Mouse (Mus musculus): ENCODE measurements around the gene Sqor.
A peak's percentile ranks its signal among the peaks of the same experiment; 100 is the strongest.

Sqor gene

DNA sequence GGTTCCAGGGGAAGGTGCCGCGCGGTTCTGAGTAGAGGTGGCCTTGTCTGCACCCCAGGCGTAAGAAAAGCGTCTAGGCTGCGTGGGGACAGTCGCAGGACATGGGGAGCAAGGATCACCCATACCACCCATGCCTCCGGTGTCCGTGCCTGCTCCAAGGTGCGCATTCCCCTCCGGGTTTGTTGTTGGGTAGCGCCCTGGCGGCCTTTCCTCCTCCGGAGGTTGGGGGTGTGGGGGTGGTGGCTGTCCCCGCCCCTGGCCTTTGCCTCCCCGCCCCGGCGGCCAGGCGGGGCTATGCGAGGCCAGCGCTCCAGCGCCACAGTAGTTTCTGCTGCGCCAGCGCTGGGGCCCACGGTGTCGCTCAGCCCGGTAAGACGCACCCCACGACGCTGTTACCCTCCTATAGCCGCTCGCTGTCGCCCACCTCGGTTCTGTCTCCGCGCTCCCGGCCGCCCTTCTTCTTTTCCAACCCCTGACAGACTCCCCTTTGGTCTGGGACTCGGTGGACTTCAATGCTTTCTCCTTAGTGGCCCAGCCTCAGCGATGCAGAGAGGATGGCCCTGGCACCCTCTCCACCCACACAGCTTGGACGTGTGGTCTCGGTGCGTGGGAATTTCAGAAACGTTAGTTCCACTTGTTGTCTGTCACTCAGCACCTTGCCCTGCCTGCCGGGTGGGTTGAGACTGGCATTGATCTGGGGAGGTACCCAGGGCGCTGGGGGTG, at the start of gene Sqor:
Gene Sqor, plus strand, starts transcription at position 167 of the 723 bp plus-strand sequence.
- peak; percentile 78 for DNase-seq (ENCODE audit: low read depth)

DNA sequence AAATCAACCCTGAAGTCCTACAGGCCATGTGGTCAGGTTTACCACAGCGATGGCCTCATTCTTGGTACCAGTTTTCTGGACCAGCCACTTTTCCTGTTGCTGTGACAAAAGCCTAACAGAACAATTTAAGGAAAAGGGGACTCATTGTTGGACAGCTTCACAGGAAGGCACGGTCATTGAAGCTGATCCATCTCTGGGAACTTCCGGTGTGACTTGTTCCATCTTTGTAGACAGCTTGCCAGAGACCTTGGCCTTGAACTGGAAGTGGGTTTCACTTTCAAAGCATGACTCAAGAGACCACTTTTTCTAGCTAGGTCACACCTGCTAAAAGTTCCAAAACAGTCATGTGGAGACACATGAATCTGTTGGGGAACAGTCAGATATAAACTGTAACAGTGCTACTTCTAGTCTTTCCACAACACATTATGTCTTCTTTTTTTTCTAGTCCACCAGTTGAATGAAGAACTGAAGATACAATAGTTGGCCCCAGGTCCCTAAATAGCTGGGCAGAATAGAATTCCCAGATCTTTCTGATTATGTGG, 48.7 kb upstream of the Sqor start:
- DNase-seq (ENCODE audit: low read depth), result no peak

DNA sequence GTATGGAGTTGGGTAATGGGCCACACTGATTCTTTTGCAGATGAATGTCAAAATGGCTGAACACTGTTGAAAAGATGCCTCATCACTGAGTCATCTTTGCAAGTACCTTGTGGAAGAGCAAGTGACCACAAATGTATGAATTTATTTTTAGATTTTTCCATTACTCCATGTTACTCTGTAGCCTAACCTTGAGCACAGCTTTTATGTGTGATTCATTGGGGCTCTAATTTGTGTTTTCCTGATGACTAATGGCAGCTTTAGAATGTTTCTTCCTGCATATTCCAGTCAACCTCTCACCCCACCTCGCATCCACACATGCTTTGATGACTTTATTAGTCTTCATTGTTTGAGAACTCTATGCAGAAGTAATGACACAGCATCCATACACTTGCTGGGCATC, 45.8 kb upstream of the Sqor start:
- no peak for DNase-seq (ENCODE audit: low read depth)

DNA sequence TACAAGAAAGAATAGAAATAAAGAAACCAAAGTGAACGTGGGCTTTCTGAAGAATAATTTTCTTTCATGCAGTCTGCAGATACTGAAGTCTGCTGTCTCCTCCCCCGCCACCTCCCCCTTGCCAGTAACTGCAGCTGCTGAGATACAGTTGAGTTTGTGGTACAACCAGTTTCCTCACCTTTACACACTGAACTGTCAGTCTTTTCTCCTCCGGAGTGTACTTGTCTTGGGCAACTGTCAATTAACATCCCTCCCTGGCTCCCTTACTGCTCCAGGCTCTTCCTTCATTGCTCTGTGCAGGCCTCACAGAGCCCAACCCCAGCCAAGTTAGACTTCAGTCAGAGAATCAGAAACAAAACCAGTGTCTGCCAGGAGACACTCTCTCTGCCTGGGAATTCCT, 44.5 kb upstream of the Sqor start:
- DNase-seq (ENCODE audit: low read depth), result no peak

DNA sequence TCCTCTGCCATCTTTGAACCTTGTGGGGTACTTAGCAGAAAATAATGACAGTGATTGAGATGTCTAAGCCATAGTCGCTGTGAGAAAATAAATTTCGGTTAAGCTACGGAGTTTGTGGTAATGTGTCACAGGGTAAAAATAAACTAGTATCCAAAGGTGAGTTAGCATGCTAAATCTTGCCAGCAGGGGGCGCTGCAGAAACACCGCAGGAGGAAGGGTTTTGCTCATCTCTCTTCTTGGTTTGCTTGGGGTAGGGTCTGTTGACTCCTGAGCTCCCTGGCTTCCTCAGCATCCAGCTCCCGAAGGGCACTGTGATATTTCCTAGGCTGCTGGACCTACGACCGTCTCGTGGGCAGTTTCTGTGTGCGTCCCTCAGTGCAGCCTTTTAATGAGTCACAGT, 39.4 kb upstream of the Sqor start:
- DNase-seq (ENCODE audit: low read depth), result peak; percentile 73

DNA sequence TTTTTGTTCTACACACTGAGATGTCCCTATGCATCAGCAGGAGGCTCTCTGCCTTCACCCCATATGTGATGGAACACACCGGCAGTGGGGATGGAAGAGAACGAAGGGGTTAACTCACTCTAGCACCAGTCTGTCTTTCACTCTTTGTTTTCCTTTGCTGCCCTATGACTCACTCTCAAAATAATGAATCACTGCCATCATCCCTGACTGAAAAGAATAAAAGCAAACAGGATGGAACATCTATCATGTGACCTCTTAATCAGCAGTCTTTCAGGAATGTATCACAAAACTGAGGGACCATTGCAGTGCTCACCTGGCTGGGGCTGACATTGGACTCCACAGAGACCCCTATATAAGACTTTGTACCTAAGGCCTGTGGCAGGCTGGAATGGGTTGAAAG, 33.6 kb upstream of the Sqor start:
- no peak for DNase-seq (ENCODE audit: low read depth)

DNA sequence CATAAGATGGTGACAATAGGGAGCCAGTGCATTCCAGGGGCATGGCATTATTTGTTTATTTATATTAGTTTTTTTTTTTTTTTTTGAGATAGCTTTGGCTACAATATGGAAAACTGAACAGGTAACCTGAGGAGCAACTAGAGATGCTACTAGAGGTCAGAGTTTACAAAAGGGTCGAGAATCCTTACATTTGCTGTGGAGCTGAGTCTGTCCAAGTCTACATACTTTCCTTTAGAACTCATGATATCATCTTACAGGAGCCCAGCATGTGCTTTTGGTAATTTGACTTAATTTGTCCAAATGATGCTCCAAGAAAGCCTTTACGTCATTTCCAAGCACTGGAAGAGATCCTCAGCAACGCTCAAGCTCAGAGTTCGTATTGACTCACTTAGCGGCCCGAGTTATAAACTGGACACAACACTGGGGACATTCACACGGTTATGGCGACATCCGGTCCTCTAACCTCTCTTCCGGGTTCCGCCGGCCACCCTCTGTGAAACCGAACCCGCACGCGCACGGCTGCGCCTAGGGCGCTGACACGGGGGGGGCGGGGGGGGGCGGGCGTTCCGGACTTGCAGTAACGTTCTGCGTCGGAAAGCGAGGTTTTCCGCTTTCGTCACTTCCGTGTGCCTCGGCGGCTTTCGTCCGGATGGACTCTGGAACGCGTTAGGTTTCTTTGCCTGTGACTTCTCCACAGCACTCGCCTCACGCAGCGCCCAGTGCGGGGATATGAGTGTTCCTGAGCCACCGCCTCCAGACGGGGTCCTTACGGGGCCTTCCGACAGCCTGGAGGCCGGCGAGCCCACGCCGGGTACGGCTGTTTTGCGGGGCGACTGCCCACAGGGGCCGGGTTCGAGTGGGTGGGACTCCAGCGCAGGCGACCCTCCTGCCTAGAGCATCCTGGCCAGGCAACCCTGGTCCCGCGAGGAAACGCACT, 26.9 kb upstream of the Sqor start, which contains the start of gene Bloc1s6:
Gene Bloc1s6, plus strand, starts transcription at position 610 of the 937 bp plus-strand sequence.
- DNase-seq (ENCODE audit: low read depth), result peak; percentile 96

DNA sequence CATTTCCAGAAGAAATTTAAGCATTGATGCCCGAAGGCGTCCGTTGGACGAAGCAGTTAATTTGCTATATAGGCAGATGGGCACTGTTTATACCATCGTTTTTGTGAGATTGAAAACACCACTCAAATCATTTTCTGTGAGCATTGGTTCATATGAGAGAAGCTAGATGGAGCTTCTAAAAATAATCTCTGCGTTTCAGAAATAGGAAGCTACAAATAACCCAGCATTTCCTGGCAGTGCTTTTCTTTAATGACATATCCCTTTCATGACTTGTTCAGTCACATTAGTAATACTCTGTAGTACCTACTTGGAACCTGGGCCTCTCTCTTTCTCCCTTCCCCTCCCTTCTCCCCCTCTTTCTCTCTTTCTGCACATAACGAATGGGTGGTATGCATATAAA, 26.0 kb upstream of the Sqor start:
- DNase-seq (ENCODE audit: low read depth), result no peak

DNA sequence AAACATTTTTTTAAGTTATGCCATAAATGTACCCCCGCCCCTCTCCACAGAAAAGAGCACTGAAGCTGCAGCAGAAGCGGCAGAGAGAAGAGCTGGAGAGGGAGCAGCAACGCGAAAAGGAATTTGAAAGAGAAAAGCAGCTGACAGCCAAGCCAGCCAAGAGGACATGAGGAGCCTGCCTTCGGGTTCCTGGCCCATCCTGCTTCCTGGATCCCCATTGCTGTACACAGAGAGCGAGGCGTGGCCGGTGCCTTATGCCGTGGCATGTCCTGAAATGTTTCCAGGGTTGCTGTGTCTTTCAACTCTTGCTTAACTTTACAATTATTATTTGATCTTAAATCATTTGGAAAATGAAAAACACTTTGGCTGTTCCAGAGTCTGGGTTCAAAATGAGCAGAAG, 18.6 kb upstream of the Sqor start:
- no peak for DNase-seq (ENCODE audit: low read depth)

DNA sequence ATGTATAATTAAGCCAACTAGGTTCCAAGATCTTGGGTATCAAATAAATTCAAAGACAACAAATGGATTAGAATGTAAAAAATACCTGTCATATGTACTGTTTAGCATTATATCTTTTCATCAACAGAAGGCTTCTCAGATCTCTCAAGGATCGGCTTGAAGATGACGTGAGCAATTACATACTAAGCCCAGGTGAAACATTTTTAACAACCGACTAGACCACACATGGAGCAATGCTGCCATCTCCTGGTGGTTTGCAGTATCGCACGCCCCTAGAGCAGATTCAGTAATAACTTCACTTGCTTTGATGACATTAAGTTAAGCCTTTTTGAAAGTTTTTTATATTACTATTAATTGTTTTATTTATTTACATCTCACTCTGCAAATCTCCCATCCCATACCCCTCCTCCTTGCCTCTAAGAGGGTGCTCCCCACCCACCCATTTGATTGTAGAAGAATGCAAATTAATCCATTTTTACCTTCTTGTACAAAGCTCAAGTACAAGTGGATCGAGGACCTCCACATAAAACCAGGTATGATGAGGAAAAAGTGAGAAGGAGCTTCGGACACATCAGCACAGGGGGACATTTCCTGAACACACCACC, 11.2 kb upstream of the Sqor start:
- DNase-seq (ENCODE audit: low read depth), result peak; percentile 93

DNA sequence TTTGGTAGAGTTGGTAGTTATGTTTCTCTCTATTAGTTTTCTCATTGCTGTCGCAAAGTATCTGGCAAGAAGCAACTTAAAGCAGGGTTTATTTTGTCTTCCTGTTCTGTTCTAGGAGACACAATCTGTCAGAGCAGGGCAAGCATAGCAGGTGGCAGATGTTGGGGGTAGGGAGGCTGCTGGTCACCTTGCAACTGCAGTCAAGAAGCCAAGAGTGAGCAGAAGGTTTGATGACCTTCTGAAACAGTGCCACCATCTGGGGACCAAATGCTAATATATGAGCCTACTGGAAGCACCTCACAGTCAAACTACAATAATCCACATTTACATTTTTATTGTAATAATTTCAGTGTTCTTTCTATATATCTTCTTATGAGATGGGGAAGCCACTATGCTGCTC, 5.2 kb upstream of the Sqor start:
- DNase-seq (ENCODE audit: low read depth), result no peak

DNA sequence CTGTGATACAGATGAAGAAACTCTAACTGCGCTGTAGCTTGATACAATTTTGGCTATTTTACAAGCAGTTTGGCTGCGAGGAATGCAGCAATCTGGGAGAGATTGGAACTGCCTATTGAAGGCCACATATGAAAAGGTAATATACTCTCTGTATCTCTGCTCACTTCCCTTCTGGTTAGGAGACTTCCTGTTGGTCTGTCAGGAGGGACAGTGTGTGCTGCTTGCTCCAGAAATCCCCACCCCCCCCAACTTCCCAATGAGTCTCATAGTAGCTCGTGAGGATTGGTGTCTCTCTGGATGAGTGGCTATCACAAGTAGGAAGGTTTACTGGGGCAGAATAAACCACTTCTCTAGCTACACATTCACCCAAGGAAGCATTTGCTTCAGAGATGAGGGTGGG, 2.0 kb upstream of the Sqor start:
- no peak for DNase-seq (ENCODE audit: low read depth)

DNA sequence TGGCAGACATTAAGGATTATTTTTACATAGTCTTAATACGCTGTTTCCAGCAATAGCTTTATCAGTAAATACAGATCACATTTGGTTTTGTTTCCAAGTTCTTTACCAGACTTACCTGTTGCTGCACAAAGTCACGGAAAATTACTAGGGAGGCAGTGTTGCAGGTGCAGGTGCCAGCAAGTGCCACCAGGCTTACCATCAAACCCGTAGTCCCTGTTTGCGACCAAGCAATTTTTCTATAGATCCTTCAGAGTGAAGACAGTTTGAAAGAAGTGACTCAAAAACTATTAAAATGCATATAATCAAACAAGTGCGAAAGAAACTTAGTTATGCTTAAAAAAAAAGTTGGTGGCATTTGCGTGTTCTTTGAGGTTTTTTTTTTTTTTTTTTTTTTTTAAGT, 511 bp upstream of the Sqor start:
- DNase-seq (ENCODE audit: low read depth), result peak; percentile 56

DNA sequence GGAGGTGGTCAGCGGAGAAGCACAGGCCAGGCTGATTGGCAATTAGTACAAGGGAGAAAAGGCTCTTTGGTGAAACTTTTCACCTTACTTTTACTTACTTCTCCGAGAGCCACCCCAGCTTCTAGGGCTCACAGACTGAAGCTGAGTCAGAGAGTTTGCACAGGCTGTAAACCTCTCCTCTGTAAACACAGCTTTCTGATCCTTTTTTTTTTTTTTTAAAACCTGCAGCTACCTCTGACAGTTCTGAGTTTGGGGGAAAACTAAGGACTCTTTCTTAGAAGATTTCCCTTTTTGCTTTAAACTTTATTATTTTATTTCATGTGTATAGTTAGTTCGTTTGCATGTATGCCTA, 733 bp downstream of the Sqor start:
- no peak for DNase-seq (ENCODE audit: low read depth)

DNA sequence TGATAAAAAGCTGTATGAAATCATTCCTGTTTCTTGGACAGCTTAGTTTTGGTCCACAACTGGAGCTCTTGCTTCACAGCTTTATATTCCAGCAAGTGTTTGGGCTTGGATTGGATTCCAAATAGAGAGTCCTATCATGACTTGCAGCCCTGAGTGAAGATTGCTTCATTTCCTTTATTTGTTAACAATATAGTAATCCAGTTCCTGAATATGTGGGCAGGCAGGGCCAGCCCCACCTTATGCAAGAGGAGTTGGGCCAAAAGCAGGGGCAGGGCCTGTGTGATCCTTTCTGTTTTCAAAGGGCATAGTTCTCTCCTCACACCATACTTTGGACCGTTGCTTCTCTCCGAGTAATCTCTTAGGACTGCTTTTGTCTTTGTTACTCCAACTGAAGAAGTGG, 6.0 kb downstream of the Sqor start:
- DNase-seq (ENCODE audit: low read depth), result no peak

DNA sequence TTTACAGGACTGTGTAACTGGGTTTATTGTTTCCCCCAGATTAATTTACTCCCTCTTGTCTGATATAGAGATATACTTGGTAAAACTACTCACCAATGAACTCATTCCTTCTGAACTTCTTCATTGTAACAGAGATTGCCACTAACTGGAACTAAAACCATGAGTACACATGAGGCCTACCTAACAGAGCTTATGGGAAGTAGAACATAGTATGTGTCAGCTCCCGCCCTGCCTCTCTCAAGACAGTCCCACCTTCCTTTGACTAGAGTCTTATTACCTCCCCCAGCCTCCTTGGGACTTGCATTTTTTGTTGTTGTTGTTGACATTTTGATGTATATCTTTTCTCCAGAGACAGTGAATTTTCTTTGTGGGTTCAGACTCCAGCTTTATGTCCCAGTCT, 7.9 kb downstream of the Sqor start:
- no peak for DNase-seq (ENCODE audit: low read depth)

DNA sequence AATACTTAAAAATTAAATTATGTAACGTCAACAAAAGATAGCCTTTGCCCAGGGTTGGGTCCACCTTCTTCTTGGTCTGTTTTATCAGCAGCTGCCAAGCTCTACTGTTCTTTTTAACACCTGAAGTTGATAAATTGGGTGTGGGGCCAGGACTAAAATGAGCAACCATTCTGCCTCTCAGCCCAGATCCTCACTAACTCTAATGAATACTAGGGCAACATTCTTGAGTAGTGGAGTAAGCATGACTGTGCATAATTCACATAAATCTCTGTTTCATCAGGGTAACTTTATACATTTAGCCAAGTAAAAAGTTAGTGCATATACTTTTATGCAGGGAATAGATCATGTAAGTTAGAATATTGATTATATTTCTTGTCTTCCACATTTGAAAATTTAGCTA, 10.5 kb downstream of the Sqor start:
- DNase-seq (ENCODE audit: low read depth), result no peak

DNA sequence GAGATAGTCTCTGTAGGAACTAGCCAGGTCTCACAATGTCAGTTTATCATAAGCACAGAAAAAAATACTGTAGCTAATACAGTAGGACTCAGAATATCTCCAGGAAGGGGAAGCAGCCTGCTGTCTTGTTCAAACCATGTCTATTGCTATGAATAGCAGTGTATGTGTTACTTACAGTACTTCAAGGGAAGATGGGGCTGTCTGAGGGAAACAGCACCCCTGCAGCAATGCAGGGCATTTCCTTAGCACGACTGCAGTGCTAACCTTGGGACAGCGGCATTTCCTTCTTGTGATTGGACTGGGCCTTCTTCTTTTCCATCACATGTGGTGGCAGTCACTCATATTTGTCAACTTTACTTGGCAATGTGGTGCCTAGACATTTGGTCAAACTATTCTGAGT, 11.8 kb downstream of the Sqor start:
- no peak for DNase-seq (ENCODE audit: low read depth)

DNA sequence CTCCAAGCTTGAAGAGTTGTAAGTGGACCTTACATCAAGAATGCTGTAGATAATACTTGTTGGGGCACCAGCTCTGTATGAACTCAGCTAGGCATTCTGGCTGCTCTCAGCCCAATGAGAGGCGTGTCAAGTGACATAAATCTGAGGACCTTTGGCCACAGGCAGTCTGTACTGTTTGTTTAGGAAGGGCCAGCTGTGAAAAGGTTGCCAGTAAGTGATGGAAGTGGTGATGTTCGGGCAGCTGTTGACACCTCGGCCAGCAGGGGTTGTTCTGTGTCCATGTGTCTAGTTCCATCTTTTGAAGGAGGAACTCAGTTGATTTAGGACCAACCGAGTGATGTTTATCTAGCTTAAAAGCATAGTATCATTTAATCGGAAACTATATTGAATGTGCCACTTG, 14.9 kb downstream of the Sqor start:
- no peak for DNase-seq (ENCODE audit: low read depth)

DNA sequence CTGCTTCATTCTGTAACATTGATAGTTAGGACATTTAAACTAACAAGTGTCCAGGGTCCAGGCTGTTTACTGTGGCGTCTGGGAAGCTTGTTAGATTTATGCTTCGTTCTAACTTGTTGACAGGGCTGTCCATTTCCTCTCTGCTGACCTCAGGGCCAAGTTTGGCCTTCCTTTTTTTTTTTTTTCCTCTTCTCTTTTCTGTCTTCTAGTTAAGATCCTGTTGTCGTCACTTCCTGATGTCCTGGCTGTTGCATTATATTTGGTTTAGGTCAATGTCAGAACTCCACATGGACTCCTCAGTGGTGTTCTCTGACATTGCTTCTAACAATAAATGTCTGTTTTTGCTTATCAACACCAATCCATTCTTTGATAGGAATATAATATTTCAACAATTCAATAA, 15.4 kb downstream of the Sqor start:
- no peak for DNase-seq (ENCODE audit: low read depth)

DNA sequence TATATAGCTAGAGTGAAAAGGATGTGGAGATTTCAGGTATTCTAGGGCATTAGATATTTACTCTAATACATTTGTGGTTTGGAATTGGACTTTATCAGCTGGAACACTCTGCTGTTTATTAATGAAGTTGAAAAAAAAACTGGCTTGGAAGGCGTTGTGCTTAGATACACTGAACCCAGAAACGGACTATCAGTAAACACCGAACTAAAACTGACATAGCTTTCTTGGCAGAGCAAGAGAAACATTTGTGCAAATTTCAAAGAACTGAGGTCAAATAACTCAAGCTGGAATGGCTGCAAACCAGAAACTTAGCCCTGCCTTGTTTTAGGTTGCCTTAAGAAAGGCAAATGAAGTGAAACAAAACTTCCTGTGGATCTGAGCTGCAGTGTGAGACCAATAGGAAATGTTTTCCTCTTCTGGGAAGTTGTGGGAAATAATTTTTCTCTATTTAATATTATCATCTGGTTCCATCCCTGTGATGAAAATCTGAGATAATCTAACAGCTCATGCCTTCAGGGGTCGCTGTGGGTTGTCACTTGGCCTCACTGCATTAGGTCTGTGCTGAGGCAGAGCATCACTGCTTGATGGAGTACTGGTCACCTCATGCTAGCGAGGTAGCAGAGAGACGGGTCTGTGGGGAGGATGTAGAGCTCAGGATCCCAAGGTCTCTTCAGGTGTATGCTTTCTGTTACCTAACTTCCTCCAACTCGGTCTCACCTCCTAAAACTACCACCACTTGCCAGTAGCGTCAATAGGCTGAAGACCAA, 16.7 kb downstream of the Sqor start:
- DNase-seq (ENCODE audit: low read depth), result no peak

DNA sequence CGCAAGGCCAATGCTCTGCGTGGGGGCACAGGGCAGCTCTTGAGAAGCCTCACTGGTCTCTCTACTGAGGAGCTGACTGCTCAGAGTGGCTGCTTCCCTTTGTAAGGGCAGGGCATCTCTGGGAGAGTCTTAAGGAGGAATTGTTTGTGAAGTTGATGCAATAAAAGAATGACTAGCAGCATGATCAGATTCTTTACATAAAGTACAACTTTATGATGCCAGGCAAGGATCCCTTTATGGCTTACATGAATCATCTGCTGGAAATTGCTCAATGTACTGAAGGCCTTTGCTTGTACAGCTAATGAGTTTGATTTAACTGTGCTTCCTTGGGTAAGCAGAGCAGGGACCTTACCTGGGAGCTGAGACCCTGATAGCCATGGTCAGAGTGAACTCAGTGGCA, 18.7 kb downstream of the Sqor start:
- DNase-seq (ENCODE audit: low read depth), result no peak
